Mouse (Mus musculus) macrophage (primary cell): ENCODE measurements around the gene Htra3. TPM values are rescaled to one million over a fixed set of nuclear protein-coding genes. Genes with fewer than 3 reads are reported as not detected.

ENCODE experiments used
- H3K27ac ChIP-seq: fragments of 350-480 bp; formaldehyde crosslinking; 2 replicates; pipeline ENCODE4 v1.9.0; 2021
- H3K36me3 ChIP-seq: fragments of 350-480 bp; formaldehyde crosslinking; 2 replicates; pipeline ENCODE4 v1.9.0; 2021; ENCODE audit errors: inconsistent target
- H3K4me3 ChIP-seq: fragments of 350-480 bp; formaldehyde crosslinking; 2 replicates; pipeline ENCODE4 v1.9.0; 2021; ENCODE audit errors: inconsistent target
- H3K79me2 ChIP-seq: fragments of 350-480 bp; formaldehyde crosslinking; 2 replicates; pipeline ENCODE4 v1.9.0; 2021; ENCODE audit errors: inconsistent target
- WGBS: methylation state at CpG from one replicate; pipeline ENCODE4 v1.1.7; 2026; ENCODE audit warnings: inconsistent platforms; ENCODE audit not compliant: missing documents; 5-methylcytosine and 5-hydroxymethylcytosine counted together
- polyA plus RNA-seq: library from polyadenylated mRNA; stranded (reverse); fragments of 250-400 nt; gene quantifications from 3 replicates; pipeline ENCODE4 v1.2.4, GENCODE M21; 2018; ENCODE audit warnings: inconsistent platforms

Gene Htra3
- polyA plus RNA-seq, 1 experiment from 2014 or later = 0.36 TPM

DNA sequence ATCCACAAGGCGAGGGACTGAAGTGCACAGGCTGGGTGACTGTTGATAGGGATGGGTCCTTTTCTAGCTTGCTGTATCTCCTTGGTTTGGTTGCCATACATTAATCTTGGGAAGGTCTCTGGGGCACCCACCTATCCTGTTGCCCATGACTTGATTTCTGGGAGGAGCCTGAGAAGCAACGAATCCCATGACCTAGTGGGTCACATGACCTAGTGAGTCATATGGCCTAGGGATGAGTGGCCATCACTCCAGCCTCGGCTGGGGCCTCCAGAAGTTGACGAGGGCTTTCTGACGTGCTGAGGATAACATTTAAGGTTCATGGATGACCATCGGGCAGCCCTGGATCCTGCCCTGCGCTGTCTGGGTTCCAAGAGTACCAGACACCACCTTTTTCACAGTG lies 74.2 kb downstream of the Htra3 start:
- Histone ChIP-seq H3K36me3 (peaks cover 91% of the 10 kb centered on the region), H3K27ac (no peak overlapping the region), H3K79me2 (no peaks in the 10 kb centered on the region), H3K4me3 (no peak overlapping the region)
- WGBS = 91% methylated on average over 7 of the region's 7 CpGs

Other genes with a start within 250 kb of the Htra3 start
- not detected in 3 replicates for gene Cpz, start 154.1 kb downstream of the Htra3 start, polyA plus RNA-seq
- 1.7 to 3.3 TPM (median 3.0 TPM) in 3 replicates for gene Trmt44, start 104.7 kb downstream of the Htra3 start, polyA plus RNA-seq
- 41.0 to 123 TPM (median 75.8 TPM) in 3 replicates for gene Acox3, start 96.7 kb downstream of the Htra3 start, polyA plus RNA-seq
- gene Sh3tc1, start 60.2 kb upstream of the Htra3 start, polyA plus RNA-seq = 11.5 to 20.1 TPM (median 15.4 TPM) in 3 replicates
- gene Ablim2, start 78.1 kb upstream of the Htra3 start, polyA plus RNA-seq = 0.20 to 0.50 TPM (median 0.40 TPM) in 3 replicates
- 0.36 to 0.86 TPM (median 0.67 TPM) in 3 replicates for gene Afap1, start 213.5 kb upstream of the Htra3 start, polyA plus RNA-seq